Mouse (Mus musculus) gastrocnemius, postnatal 25 days (tissue): ENCODE measurements around the gene Hoxa13. TPM values are rescaled to one million over a fixed set of nuclear protein-coding genes. Genes with fewer than 3 reads are reported as not detected.

Experiments used
- DNase-seq: peaks from one replicate; pipeline ENCODE4 v3.0.0; 2022
- microRNA-seq, 2 experiments: library from miRNA; unstranded; fragments of <30 nt; microRNA quantifications; one replicate each; pipeline ENCODE4 v1.2.0; 2021; ENCODE audit warnings: borderline replicate concordance in 2 of 2
- total RNA-seq, 2 experiments: library from RNA; stranded (reverse); gene quantifications; 1 replicate in 1 of 2; 2 replicates in 1 of 2; pipeline ENCODE4 v1.2.3; 2021

Hoxa13 gene
- total RNA-seq, 2 experiments from 2014 or later, result 0.48 to 2.1 TPM

GRCm38 (mm10) chr6:52209685-52210046 is 51.0 kb downstream of the Hoxa13 start:
- DNase-seq, result no peak

- no peak for DNase-seq
Observed at GRCm38 (mm10) chr6:52208868-52209684, 51.6 kb downstream of the Hoxa13 start.

GRCm38 (mm10) chr6:52208072-52208867 is 52.4 kb downstream of the Hoxa13 start, which contains the start of gene Hoxa6:
Hoxa6 (minus strand) TSS chr6:52208722.
- DNase-seq, result no peak

Small RNA genes within 50 kb of the gene (microRNA-seq; reads per million reads assigned to microRNA genes)
- gene Mir196b, result 7,568 to 10,738 reads per million in 2 experiments

Other genes with a start within 250 kb of the Hoxa13 start
- gene Skap2, start 248.3 kb downstream of the Hoxa13 start, total RNA-seq, result 1 to 10 TPM; 2.1 to 6.6 TPM
- under 1 TPM in 1 of 2 experiments, not detected in 1; 0.21 TPM for gene Hoxa1, start 102.6 kb downstream of the Hoxa13 start, total RNA-seq
- gene Hoxa2, start 96.0 kb downstream of the Hoxa13 start, total RNA-seq, result under 1 TPM; 0.28 to 0.83 TPM
- not detected for gene 5730596B20Rik, start 83.4 kb downstream of the Hoxa13 start, total RNA-seq
- 1 to 10 TPM; 2.3 to 2.8 TPM for gene Hoxa4, start 69.1 kb downstream of the Hoxa13 start, total RNA-seq
- gene Hoxa5, start 56.3 kb downstream of the Hoxa13 start, total RNA-seq, result 1 to 10 TPM; 1.9 to 3.5 TPM
- 1 to 10 TPM; 1.8 to 2.8 TPM for gene Hoxa6, start 52.2 kb downstream of the Hoxa13 start, total RNA-seq
- 1 to 10 TPM; 2.4 to 3.3 TPM for gene Hoxa3, start 47.5 kb downstream of the Hoxa13 start, total RNA-seq
- under 1 TPM in 1 of 2 experiments, not detected in 1; 0.46 TPM for gene Gm28308, start 47.5 kb downstream of the Hoxa13 start, total RNA-seq
- 1 to 10 TPM; 4.7 to 5.5 TPM for gene Hoxa7, start 39.0 kb downstream of the Hoxa13 start, total RNA-seq
- gene Hoxa9, start 29.8 kb downstream of the Hoxa13 start, total RNA-seq, result 10 to 100 TPM in 1 of 2 experiments, 1 to 10 TPM in 1; 5.7 to 13.5 TPM
- gene Hoxa10, start 20.0 kb downstream of the Hoxa13 start, total RNA-seq, result 10 to 100 TPM; 14.8 to 18.4 TPM
- gene Hoxa11, start 15.1 kb downstream of the Hoxa13 start, total RNA-seq, result 1 to 10 TPM; 1.4 to 1.8 TPM
- not detected for gene Evx1, start 52.6 kb upstream of the Hoxa13 start, total RNA-seq